Mouse (Mus musculus) gastrocnemius, postnatal 14 days (tissue): Measurements from ENCODE around the gene Fuca1. TPM values are rescaled to one million over a fixed set of nuclear protein-coding genes. Genes with fewer than 3 reads are reported as not detected.
"Not testable (repeated sequence)": the region's sequence is repeated elsewhere in the genome, so short reads cannot be mapped to it uniquely, and the experiment has no call there.

Experiments
- DNase-seq: peaks from one replicate; pipeline ENCODE4 v3.0.0; 2021; ENCODE audit warnings: mixed read lengths
- intact Hi-C: fragments of 180-260 bp; cut with DNase I; formaldehyde crosslinking; loops from one replicate; pipeline ENCODE4 v1.15.1; 2025; ENCODE audit warnings: low total_unique reads
- total RNA-seq, 2 experiments: library from RNA; stranded (reverse); gene quantifications; 2 replicates each; pipeline ENCODE4 v1.2.3; 2021

The Fuca1 gene
- total RNA-seq, 2 experiments from 2014 or later: 20.6 to 27.8 TPM

DNA sequence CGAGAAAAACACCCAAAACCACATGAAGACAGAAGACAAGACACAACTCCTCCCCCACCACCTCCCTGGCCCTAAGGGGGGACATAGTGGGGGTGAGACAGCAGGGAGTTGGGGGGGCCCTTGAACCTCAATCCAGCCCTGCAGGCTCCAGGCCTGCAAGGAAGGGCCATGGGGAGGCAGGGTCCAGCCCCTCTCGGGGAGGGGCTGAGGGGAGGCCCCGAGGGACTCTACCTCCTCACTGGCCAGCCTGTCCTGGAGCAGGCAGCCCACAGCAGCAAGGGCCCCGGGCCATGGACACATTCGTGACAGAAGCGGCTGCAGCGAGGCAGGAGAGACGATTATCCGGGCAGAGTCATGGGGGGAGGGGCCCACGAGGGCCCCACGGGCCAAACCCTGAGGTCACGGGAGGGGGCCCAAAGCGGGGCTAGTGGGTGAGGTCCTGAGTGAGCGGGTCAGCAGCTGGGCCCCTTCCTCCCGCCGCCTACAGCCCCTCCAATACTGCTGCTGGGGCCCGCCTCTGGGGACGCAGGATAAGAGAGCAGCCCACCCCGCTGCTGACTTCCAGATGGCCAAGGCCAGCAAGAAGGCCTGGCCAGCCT, 47.8 kb downstream of the Fuca1 start:
- DNase-seq: no peak
- intact Hi-C loops: no loop called here

DNA sequence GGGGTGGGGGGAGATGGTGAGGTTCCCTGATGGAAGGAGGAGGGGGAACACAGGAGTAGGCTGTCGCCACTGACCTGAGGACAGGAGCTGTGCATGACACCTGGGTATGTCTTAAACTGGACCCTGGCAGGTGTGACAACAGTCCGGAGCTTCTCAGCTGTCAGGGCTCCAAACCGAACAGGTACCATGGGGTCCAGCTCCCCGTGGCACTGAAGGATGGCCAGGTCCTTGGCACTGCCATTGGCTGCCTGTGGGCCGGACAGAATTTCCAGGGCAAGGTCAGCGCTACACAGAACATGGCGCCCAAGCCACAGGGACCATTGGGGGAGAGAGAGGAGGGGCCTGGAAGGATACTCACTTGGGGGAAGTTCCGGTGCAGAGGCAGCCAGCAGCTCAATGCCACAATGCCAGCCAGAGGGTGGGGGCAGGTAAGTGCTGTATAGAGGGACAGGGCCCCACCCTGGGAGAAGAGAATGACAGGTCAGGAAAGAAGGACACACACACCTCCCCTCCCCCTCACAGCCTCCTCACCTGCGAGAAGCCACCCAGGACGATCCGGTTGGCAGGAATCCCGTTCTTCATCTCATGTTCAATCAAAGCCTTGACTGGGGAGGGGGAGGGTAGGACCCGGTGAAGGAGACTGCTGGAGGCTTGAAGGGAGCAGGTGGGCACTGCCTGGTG, 48.7 kb downstream of the Fuca1 start:
- no peak for DNase-seq
- intact Hi-C loops: no loop called here

DNA sequence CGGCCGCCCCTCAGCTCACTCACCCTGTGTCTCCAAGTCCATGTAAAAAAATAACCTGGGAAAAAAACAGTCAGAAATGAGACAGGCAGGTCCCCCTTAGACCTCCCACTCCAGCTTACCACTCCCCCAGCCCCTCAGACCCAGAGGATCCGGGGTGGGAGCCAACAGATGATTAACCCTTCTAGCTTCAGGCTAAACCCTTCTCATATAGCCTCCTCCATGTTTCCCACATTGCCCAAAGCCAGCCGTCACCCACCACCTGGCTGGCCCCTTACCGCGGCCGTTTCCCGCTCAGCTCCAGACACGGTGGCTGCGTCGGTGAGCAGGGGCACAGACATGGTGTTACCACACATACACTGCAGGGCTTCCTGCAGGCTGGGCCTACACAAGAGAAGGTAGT, 50.0 kb downstream of the Fuca1 start:
- intact Hi-C loops: no loop called here
- no peak for DNase-seq

DNA sequence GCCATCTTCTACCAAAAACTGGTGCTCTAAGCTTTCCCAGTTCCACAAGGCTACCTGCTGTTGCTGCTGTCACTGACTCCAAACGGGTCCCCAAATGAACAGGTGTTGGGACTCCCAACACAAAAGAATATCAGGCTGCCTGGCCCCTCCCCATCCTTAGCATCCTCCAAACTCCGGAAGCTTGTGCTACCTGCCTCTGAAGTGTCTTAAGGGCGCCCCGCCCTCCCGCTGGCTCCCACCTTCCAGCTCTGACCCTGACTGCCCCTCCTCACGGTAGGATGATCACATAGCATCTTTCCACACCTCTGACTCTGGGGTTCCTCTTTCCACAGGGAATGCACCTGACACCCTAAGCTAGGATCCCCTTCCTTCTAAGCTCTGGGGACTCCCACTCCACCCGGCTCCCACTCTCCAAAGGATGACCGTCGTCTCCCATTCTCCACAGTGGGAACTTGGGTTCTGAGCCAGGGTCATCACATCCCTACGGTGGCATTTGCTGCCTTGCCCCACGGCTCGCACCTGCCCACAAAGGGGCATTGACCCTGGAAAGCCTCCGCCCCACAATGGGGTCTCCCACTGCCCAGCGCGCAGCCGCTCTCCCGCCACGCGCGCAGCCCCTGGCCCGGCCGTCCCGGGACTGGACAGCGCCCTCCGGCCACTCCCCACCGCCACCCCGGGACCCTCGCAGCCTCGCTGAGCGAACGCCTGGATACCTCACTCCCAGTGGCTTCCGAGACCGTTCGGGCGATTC, 51.4 kb downstream of the Fuca1 start:
- intact Hi-C loops: no loop called here
- DNase-seq: no peak

DNA sequence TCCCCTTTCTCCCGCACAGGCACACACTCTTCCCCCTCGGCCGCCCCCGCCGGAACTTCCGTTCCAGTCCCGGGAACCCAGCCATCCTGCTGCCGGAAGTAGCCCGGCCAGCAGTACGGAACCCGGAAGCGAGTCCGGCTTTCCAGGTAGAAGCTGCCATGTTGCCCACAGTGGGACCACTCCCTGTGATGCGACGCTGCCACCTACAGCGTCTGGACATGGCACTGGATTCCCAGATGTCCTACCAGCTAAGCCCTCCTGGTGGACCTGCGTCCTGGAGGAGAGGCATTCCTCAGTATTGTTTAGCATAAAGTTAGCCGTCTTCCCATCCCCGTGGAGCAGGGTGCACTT, 52.0 kb downstream of the Fuca1 start, which contains the start of gene Lypla2:
Gene Lypla2 (minus strand): TSS at position 71 of the 351 bp plus-strand sequence.
- intact Hi-C loops: no loop called here
- DNase-seq: peak; percentile 93

DNA sequence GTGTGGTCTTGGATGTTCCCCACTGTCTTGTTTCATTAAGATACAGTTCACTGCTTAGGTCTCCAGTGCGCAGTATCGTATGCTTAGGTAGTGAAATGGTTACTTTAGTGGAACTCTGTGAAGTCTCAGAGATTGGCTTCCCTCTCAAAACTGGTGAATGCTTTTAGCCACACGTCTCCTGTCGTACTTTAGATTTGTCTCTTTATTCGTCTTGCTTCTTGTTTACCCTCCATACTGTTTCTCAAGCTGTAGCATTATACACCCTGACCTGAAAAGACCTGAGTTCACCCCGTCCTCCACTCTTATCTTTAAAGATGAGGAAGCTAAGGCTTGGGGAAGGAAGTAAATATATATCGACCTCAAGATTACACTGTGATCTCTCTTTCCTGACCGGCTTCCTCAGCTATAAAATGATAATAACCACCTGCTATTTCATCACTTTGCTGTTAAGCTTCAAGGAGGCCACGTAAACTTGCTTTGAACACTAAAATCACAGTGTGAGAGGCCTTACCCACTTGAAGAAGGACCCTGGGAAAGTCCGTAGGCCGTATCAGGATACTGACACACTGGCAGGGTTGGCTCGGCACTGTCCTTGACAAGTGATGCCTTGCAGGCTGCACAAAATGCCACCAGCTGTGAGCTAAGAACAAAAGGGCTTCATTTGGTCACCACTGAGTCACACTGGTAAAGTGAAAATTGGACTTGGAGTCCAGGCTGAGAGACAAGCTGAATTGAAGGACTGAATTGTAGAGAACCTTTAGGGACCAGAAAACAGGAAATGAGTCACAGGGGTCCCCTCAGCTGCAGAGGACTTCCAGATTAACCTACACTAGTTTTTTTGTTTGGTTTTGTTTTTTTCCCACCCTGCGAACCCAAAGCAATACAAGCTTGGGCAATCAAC, 52.6 kb downstream of the Fuca1 start:
- intact Hi-C loops: no loop called here
- DNase-seq: no peak

DNA sequence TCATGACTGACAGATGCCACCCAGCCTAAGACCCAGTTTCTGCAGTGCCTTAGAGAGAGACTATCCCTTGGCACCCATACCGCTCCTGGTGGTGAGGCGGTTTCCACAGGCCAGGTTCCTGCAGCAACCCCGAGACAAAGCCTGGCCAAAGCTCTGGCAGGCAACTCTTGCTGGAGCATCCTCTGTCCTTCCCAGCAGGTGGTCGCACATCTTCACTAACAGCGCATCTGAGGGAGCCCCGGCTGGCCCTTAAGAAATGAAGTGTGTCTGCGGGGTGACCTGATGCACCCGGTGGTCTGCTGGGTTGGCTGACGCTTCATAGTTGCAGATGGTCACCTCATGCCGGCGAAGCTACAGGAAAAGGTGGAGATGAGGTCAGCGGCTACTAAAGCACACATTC, 55.6 kb downstream of the Fuca1 start:
- no peak for DNase-seq
- intact Hi-C loops: no loop called here

DNA sequence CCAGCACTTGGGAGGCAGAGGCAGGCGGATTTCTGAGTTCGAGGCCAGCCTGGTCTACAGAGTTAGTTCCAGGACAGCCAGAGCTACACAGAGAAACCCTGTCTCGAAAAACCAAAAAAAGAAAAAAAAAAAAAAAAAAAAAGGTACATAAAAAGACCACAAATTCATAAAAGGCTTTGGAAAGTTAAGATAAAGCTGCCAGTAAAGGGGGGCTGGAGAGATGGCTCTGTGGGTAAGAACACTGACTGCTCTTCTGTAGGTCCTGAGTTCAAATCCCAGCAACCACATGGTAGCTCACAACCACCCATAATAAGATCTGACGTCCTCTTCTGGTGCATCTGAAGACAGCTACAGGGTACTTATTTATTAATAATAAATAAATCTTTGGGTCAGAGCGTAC, 59.7 kb downstream of the Fuca1 start:
- DNase-seq, intact Hi-C loops: not testable (repeated sequence)

DNA sequence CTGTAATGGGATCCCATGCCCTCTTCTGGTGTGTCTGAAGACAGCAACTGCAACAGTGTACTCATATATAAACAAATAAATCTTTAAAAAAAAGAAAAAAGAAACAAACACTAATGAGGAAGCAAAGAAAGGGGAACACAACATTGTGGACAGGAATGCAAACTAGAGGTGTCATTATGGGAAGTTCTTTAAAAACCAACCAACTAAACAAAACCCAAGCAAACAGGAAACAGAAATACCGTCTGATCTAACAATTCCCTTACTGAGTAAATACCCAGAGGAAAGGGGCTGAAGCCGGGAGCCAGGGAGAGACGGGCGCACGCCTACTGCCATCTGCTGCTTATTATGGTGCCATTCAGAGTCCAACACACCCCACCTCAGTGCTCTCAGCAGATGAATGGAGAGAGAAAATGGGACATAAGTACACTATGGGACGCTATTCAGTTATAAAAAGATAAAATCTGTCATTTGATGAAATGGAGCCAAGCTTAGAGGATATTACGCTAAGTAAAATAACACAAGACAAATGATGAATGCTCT, 61.1 kb downstream of the Fuca1 start:
- intact Hi-C loops: no loop called here
- no peak for DNase-seq

DNA sequence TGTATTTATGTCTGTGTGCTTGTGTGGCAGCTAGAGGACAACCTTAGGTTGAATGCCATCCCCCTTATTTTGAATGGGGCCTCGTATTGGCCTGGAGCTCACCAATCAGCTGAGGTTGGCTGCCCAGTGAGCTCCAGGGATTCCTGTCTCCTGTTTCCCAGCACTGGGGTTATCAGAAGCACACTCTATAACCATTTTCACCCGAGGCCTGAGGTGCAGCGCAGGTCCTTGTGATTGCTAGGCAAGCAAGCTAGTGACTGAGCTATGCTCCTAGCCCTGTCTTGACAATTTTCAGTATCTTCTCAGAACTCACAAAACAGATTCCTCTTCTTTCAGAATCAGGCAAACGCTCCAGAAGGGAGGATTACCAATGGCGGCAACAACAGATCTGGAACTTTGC, 64.0 kb downstream of the Fuca1 start:
- intact Hi-C loops: no loop called here

DNA sequence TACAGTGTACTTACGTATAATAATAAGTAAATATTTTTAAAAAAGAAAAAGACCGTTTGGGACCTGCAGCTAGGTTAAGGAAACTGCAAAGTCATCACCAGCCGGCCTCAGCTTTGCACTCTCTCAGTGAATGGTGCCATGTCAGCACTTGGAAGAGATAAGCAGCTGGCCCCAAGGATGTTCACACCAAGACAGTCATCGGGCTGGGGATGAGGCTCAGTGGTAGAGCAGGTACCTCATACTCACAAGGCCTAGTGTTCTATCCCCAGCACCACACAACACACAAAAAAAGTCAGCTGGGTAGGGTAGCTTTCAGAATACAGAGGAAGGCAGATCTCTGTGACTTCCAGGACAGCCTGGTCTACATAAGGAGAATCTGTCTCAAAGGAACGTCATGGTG, 64.7 kb downstream of the Fuca1 start:
- DNase-seq: no peak
- intact Hi-C loops: no loop called here

More for the DNA sequence above, 64.0 kb downstream of the Fuca1 start:
- DNase-seq: no peak

DNA sequence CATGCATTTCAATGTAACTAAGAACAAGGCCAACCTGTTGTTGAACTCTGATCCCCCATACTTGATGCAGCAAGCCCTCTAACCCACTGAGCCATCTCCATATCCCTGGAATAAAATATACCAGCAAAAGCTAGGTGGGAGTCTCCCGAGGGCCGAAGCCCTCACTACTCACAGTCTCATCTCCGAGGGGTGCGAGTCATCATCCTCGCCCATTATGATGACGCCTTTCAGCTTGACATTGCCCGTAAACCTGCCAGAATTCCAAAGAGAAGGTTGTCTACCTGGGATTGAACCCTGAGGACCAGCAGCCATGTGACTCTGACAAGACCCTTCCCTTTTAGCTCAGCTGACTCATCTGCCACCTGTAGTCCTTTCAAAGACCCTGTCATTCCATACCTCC, 65.2 kb downstream of the Fuca1 start:
- intact Hi-C loops: no loop called here
- DNase-seq: no peak

DNA sequence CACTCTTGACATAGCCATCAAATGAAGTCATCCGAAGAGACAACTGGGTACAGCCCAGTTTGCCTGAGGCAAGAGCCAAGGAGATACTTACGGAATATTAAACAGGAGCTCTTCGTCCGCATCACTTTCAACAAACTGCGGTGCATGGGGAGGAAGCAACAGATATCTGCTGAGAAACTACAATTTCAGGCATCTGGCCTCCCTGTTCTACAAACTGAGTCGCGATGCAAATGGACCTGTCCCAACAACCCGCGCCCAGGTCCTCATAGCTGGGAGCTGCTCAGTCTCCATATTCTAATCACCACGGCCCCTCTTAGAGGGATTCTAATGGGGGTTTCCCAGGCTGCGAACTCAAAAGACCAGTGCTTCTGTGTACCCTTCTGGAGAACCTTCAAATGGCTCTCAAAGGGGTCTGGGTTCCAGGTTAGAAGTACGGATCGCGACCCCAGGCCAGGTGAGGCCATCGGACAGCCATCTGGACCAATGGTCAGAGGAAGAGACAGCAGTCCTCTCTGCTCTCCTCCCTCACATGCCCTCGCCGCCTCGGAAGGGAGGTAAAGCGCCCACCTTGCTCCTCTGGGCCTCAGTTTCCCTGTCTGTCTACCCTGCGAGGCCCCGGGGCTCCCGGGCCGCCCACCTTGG, 65.9 kb downstream of the Fuca1 start:
- intact Hi-C loops: no loop called here
- no peak for DNase-seq

DNA sequence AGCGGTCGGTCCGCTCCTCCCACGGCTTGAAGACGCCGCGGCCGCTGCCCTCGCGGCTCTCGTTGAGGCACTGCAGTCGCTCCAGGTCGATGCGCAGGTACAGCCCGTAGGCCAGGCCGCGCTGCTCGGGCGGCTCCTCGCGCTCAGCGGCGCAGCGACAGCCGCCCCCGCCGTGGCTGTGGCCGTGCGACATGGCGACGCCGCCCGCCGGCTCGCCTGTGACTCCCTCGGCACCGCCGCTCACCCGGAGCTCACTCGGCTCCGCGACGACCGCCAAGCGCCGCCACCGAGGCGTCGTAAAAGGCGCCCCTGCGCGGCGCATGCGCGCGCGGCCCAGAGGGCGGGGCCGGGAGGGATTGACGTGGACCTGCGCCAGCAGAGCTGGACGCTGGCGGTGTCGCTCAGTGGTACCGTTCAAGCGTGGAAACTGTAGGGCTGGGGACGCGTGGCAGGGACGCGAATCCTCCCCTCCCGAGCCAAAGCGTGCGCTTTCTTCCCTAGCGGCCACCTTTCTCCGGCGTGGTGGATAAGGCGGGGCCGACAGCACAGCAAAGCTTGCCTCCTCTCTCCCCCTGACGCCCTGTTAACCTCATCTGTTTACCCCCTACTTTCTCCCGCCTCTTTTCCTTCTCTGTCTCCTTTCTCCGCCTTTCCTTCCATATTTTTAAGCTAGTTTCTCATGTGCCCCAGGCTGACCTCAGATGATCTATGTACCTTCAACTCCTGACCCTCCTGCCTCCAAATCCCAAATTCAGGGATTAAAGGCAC, 66.6 kb downstream of the Fuca1 start, which contains the start of gene Pithd1:
Gene Pithd1 (minus strand): TSS at position 322 of the 768 bp plus-strand sequence.
- intact Hi-C loops: no loop called here
- DNase-seq: peak; percentile 90

DNA sequence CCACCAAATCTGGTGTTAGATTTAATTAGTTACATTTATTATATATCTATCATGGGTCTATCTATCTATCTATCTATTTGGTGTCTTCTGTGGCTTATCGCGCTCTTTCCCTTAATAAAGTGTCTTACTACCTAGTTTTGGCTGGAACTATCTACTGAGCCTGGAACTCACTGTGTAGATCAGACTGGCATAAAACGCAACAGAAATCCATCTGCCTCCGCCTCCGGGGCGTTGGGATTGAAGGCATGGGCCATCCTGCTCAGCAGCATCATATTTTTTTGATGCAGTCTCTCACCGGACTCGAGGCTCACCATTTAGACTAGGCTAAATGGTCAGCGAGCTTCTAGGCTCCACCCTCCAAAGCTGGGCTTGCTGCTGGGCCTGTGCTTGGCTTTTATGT, 67.2 kb downstream of the Fuca1 start:
- intact Hi-C loops: no loop called here
- no peak for DNase-seq
